In genomic region chr15:95742955-95743354, GRCm38 (mm10) we compare ENCODE assay signal across 20 mouse cellular contexts. TPM values are rescaled to one million over a fixed set of nuclear protein-coding genes. Genes with fewer than 3 reads are reported as not detected.
DNase-seq lines count a peak whose midpoint lies in the region; ATAC-seq lines count a peak whose summit lies in the region.
"Had no signal": no experiment of that assay in that cellular context is flagged by ENCODE, and none has a peak within 500 bp of the region (broad histone marks: within the 10 kb centered on the region; RNA-seq: fewer than 3 reads in every experiment).

No protein-coding gene starts in this region.

- no peak for ATAC-seq in midbrain, embryonic 11.5 days (ENCODE audit: low FRiP score)
- no peak for ATAC-seq in midbrain, embryonic 14.5 days (ENCODE audit: low FRiP score, low TSS enrichment)
- peak; percentile 52; the same call in 1 of the 2 replicates for ATAC-seq in intestine, embryonic 16.5 days
- ATAC-seq: forebrain, embryonic 13.5 days; forebrain, embryonic 15.5 days had no signal

- intact Hi-C loops in heart, postnatal 14 days (cut with DNase I): no loop called here

- no peaks in the 10 kb centered on the region for H3K4me1 ChIP-seq in midbrain, embryonic 11.5 days (ENCODE audit: control insufficient read depth, insufficient read depth, low read length)
- peaks cover 2% of the 10 kb centered on the region; the same call in 1 of the 2 replicates for H3K4me1 ChIP-seq in midbrain, embryonic 14.5 days (ENCODE audit: control insufficient read depth, insufficient read depth, low read length)
- no peaks in the 10 kb centered on the region for H3K4me1 ChIP-seq in intestine, embryonic 16.5 days (ENCODE audit: control insufficient read depth, insufficient read depth, low read length)
- H3K4me1 ChIP-seq: embryonic facial prominence, embryonic 12.5 days had no signal

- H3K4me2 ChIP-seq in midbrain, embryonic 11.5 days: no peak overlapping the region
- no peak overlapping the region for H3K4me2 ChIP-seq in midbrain, embryonic 14.5 days (ENCODE audit: low read length)
- H3K4me2 ChIP-seq in intestine, embryonic 16.5 days (ENCODE audit: low read depth, low read length): no peak overlapping the region
- H3K4me2 ChIP-seq: embryonic facial prominence, embryonic 12.5 days; forebrain, embryonic 13.5 days; forebrain, embryonic 15.5 days had no signal

- no peaks in the 10 kb centered on the region for H3K9me3 ChIP-seq in midbrain, embryonic 11.5 days (ENCODE audit: control insufficient read depth, low read length)
- no peaks in the 10 kb centered on the region for H3K9me3 ChIP-seq in midbrain, embryonic 14.5 days (ENCODE audit: control insufficient read depth, low read length)
- no peaks in the 10 kb centered on the region for H3K9me3 ChIP-seq in intestine, embryonic 16.5 days (ENCODE audit: control insufficient read depth, low read length)
- H3K9me3 ChIP-seq: embryonic facial prominence, embryonic 10.5 days; embryonic facial prominence, embryonic 12.5 days; forebrain, embryonic 13.5 days; forebrain, embryonic 15.5 days had no signal

- no peak overlapping the region for H3K9ac ChIP-seq in midbrain, embryonic 11.5 days (ENCODE audit: low read length)
- no peak overlapping the region for H3K9ac ChIP-seq in midbrain, embryonic 14.5 days (replicated peaks; ENCODE audit: low read length)
- no peak overlapping the region for H3K9ac ChIP-seq in intestine, embryonic 16.5 days (ENCODE audit: low read depth, low read length)
- H3K9ac ChIP-seq: embryonic facial prominence, embryonic 12.5 days; forebrain, embryonic 13.5 days; forebrain, embryonic 15.5 days had no signal

- peak; percentile 89 for DNase-seq in heart, adult 11 months
- no peak for DNase-seq in heart, postnatal 14 days
- DNase-seq in midbrain, embryonic 11.5 days (ENCODE audit: low spot score, missing footprints): peak; percentile 19
- no peak for DNase-seq in midbrain, embryonic 14.5 days
- no peak for DNase-seq in cerebellum, postnatal 4 days (ENCODE audit: low spot score in 2 of 2)
- DNase-seq in thymus, adult 18-20 months: no peak
- DNase-seq: adrenal gland, adult 2 months; adrenal gland, postnatal 10 days; adrenal gland, postnatal 25 days; cerebellum, adult 11 months; cerebellum, adult 18-20 months; cerebellum, adult 8-10 months; cerebellum, adult 9-11 months; cerebellum, postnatal 14 days; cerebellum, postnatal 36 days had no signal

- no peak overlapping the region for H3K27ac ChIP-seq in midbrain, embryonic 11.5 days (ENCODE audit: low read depth, low read length)
- no peak overlapping the region for H3K27ac ChIP-seq in midbrain, embryonic 14.5 days (replicated peaks; ENCODE audit: low read depth, low read length)
- H3K27ac ChIP-seq in intestine, embryonic 16.5 days (ENCODE audit: low read length): no peak overlapping the region
- H3K27ac ChIP-seq: embryonic facial prominence, embryonic 10.5 days; embryonic facial prominence, embryonic 12.5 days; forebrain, embryonic 13.5 days; forebrain, embryonic 15.5 days had no signal

- 89% methylated on average over 6 of the region's 6 CpGs for WGBS in midbrain, embryonic 11.5 days
- WGBS in midbrain, embryonic 14.5 days: 90% methylated on average over 6 of the region's 6 CpGs
- 84% methylated on average over 6 of the region's 6 CpGs for WGBS in intestine, embryonic 16.5 days

- no peak overlapping the region for H3K4me3 ChIP-seq in midbrain, embryonic 11.5 days (ENCODE audit: low read depth, low read length)
- no peak overlapping the region for H3K4me3 ChIP-seq in midbrain, embryonic 14.5 days (replicated peaks; ENCODE audit: low read depth, low read length)
- H3K4me3 ChIP-seq in intestine, embryonic 16.5 days (ENCODE audit: low read length): no peak overlapping the region
- H3K4me3 ChIP-seq: embryonic facial prominence, embryonic 10.5 days; embryonic facial prominence, embryonic 12.5 days; forebrain, embryonic 13.5 days; forebrain, embryonic 15.5 days had no signal

- H3K27me3 ChIP-seq in midbrain, embryonic 11.5 days (ENCODE audit: control insufficient read depth, insufficient read depth, low read length): no peaks in the 10 kb centered on the region
- no peaks in the 10 kb centered on the region for H3K27me3 ChIP-seq in midbrain, embryonic 14.5 days (ENCODE audit: control insufficient read depth, insufficient read depth, low read length)
- no peaks in the 10 kb centered on the region for H3K27me3 ChIP-seq in intestine, embryonic 16.5 days (replicated peaks; ENCODE audit: control insufficient read depth, insufficient read depth, low read length)
- H3K27me3 ChIP-seq: embryonic facial prominence, embryonic 12.5 days; forebrain, embryonic 13.5 days; forebrain, embryonic 15.5 days had no signal

- no peaks in the 10 kb centered on the region for H3K36me3 ChIP-seq in midbrain, embryonic 11.5 days (ENCODE audit: control insufficient read depth, insufficient read depth, low read length)
- no peaks in the 10 kb centered on the region for H3K36me3 ChIP-seq in midbrain, embryonic 14.5 days (ENCODE audit: control insufficient read depth, insufficient read depth, low read length)
- H3K36me3 ChIP-seq in intestine, embryonic 16.5 days (ENCODE audit: control insufficient read depth, insufficient read depth, low read length): no peaks in the 10 kb centered on the region
- H3K36me3 ChIP-seq: embryonic facial prominence, embryonic 10.5 days; embryonic facial prominence, embryonic 12.5 days; forebrain, embryonic 15.5 days had no signal

RNA-seq across cellular contexts. Expression of gene Ano6, which starts 47.7 kb away (rescaled TPM):
- 10 to 100 TPM; 38.9 to 39.7 TPM for total RNA-seq in heart, postnatal 14 days (2021)
- 30.3 and 30.8 TPM in 2 replicates for polyA plus RNA-seq in midbrain, embryonic 11.5 days (2014; fragmentation: Nextera tagmentation; extraction: Ambion mirVana)
- polyA plus RNA-seq in midbrain, embryonic 14.5 days (2014; fragmentation: Nextera tagmentation; extraction: Ambion mirVana): 17.7 and 27.8 TPM in 2 replicates
- 51.5 and 63.1 TPM in 2 replicates for polyA plus RNA-seq in intestine, embryonic 16.5 days (2015; fragmentation: Nextera tagmentation; extraction: Ambion mirVana)

Comparison
In these comparisons a context has a peak if more than half of its experiments do, and no peak if none do; other contexts are left out.
1. DNase-seq: peak in heart, adult 11 months (single experiment) and midbrain, embryonic 11.5 days (single experiment); none in heart, postnatal 14 days (0 of 2), midbrain, embryonic 14.5 days (single experiment), cerebellum, postnatal 4 days (0 of 2) and thymus, adult 18-20 months (0 of 2).